Mouse (Mus musculus) CD4-positive, CD25-positive, alpha-beta regulatory T cell, adult 2 months (primary cell): ENCODE measurements around the gene Rd3.

Experiments used
- DNase-seq: peaks from one replicate; pipeline ENCODE4 v3.0.0-alpha.2; 2012; ENCODE audit warnings: low read depth, low spot score

Gene Rd3

DNA sequence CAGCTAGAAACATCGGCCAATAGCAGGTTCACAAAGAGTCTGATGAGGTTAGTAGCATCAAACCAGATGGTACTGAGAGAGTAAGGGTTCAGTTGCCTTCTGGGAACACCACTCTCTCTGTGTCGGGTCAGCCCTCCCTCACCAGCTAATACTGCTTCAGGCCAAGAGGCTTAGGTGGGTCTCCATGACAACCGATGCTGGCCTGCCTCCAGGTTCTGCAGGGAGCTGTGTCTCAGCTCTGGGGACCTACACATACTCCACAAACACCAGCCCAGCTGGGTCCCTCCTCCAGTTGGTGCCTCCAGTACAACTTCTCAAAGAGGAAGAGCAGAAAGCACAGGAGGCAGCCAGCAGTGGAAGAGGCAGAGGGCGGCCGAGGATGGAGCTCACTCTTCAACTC is at the start of gene Rd3:
Gene Rd3, plus strand, starts transcription at position 184 of the 400 bp plus-strand sequence.
- DNase-seq = no peak

DNA sequence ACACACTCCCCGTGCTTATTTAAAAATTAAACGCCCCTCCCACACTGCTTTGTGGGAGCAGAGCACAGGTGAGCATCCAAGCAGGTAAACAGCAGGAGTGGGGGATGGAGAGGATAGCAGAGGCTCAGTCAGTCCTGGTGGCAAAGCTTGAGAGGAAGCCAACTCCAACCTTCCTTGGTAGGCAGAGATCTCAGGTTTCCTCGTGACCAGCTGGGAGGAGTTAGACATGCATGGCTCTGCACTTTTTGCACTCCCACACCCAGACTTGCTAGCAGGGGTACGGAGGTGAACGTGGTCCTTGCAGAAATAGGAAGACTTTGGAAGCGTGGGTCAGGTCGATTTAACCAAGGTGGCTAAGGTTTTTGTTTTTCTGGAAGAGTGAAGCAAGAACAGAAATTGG is 48.8 kb upstream of the Rd3 start:
- no peak for DNase-seq

DNA sequence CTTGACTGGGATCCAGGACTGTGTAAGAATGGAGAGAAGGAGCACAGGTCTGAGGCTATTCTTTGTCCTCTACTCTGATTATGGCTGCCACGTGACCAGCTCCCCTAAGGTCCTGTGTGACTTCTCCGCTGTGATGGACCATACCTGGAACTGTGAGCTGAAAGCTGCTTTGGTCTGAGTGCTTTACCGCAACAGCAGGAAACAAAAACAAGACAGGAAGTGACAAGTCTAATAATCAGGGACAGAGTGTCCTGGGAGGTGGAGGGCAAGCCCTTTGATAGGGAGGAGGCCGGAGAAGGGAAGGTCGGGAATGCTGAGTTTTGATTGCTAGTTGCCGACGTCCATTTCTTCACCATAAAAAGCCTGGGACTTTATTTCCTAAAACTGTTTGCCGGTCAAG is 48.1 kb upstream of the Rd3 start:
- no peak for DNase-seq

DNA sequence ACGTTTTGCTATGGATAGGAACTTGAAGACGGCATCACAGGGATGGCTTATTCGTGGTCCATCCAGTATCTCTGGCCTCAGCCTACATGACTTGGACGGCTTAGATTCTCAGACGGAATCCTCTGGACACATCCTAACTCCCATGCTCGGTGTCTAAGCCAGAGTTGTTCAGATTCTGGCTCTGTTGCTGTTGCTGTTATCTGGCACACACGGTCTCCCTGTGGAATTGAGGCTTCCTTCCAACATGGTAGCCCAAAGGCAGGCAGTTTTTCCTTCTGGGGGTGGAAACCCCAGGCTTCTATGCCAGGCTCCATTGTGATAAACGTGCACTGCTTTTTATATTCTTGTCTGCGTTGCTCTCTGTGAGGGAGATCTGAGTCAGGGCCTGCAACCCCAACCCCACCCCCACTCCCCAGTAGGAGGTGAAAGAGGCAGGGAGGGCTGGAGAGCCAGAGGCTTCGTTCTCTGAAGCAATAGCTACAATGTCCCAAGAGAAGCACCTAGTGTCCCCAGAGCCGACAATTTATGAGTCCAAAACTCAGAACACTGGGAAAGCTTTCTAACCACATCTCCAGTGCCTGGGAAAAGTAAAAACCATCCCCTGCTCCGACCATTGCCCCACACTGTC is 47.2 kb upstream of the Rd3 start:
- DNase-seq = no peak

DNA sequence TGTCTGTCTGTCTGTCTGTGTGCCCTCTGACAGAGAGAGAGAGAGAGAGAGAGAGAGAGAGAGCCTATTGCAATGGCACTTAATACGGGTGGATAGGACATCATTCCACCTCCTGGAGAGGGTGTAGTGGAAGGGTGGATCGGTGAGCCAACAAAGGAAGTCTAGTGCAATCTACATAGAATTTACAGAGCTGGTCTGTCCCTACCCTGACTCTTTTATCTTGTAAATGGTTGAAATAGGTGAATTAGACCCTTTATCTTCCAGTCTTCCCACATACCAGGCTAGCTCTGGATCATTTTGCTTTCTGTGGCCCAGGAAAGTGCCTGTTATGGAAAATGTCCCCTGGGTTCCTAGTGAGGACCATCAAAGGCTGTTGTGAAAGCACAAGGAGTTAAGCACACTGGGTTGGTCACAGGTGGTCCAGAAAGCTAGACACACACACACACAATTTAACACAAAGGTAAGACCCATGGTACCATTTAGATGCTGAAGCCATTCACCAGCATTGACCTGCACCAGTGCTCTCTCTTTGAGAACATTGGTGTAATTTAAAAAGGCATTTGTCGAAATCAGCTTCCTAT is 46.6 kb upstream of the Rd3 start:
- no peak for DNase-seq

DNA sequence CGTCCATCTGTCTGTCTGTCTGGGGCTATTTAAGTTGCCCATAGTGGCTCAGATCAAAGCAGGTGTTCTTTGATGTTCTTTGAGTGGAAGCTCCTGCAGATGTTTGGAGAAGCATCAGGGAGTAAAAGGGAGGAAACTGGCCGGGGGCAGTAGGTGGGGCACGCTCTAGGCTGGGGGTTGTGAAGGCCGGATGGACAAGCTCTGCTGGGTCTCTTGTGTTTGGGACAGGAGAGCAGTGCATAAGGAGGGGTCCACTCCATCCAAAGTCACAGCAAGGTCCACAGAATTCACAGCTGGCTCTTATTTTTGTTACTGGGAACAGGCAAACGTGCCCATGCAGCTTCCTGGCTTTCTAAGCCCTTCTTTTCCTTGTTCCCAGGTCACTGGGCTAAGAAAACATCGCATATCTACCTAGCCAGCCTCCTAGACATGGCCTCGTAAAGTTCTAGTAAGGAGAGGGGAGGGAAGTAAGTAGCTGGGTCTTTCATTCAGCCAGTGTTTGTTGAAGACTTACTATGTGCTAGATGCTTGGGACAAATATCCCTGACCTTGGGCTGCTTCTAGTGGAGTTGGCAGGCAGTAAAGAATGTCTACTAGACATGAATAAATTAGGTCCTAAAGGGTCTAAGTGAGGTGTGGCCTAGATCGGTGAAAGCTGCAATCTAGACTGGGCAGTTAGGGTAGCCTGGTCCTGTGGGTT is 44.7 kb upstream of the Rd3 start:
- no peak for DNase-seq

DNA sequence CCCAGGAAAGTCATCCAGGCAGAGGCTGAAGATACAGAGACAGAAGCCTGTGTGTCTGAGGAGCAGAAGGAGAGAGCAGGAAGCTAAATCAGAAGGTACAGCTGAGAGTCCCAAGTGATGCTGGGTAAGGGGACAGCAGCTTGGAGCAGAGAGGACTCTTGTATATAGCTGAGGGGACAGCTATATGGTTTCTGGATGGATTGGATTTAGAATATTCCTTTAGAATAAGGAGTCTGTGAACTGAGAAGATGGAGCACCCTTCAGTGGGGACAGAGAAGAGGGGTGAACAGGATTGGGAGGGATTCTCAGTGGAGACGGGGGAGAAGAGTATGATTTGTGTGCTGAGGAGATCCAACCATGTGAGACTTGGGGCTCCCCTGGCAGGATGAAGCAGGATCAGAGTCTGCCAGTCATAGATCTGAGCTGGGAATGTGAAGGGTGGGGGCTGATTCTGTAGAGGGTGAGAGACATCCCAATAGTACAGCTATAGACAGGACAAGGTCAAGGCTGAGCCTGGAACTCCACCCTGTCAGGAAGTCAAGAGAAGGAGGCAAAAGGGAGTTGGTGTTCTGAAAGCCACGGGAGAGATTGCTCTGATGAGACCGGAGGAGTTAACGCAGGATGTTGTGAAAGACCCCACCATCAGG is 44.1 kb upstream of the Rd3 start:
- no peak for DNase-seq

DNA sequence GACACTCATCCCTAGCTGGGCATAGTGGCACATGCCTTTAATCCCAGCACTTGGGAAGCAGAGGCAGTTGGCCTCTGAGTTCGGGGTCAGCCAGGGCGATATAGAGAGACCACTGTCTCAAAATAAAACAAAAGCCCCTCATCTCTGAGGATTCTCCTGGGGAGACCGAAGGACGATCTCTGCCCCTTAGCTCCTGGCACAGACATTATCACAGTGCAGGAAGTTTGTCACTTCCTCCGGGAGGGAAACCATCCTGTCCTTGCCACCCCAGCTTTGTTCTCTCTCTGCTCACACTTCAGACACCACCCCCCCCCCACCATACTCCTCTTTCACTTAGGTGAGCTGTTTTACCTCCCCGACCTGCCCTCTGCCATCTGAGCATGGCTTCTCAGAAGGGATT is 33.5 kb upstream of the Rd3 start:
- no peak for DNase-seq

DNA sequence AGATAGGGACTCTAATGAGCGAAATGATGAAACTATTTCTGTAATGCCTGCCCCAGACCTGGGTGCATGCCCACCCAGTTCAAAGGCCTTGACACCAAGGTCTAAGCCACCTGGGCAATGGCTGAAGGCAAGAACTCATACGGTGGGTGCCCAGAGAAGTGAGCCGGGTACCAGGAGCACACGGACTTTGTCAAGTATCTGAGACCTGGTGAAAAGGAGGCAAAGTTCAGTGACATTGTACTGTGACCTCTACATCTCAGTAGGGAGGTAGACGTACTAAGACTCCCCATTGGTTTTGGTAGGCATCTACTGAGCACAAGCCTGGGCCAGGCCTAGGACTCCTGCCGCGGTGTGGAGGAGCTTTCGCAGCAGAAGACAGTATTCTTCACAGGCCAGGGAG is 31.8 kb upstream of the Rd3 start:
- DNase-seq = no peak

DNA sequence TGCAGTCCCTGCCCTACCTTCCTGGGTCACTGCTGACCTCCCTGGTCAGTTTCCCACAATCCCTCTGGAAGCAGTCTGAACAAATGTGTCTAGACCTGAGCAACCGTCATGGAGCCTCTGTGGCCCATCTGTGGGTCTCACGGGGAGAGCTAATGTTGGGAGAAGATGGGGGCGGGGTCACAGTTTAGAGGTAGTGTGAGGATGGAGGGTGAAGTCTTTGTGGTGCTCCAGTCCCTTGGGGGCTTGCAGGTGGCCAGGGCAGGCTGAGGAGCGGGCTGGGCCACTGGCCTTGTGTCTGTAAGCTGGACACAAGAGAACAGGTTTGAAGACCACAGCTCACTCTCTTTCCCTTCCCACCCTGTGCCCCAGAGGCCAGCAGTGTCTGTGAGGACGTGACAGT is 31.4 kb upstream of the Rd3 start:
- DNase-seq = no peak

DNA sequence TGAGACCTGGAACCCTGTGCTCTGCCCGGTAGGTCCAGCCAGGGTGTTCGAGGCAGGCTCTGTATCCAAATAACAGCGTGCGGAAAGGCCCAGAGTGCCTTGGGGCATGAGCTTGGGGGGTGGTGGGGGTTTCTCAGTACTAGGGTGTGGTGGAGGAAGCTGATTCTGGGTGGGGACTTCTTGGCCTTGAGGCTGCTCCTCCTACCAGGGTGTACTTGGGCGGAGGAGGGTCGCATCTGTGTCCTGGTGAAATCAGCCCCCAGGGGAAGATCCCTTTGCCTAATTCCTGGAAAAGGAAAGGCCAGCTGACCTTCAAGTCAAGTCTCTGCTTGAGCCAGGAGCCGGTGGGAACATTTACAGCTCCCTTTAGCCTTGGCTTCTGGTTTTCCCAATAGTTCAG is 30.9 kb upstream of the Rd3 start:
- no peak for DNase-seq

DNA sequence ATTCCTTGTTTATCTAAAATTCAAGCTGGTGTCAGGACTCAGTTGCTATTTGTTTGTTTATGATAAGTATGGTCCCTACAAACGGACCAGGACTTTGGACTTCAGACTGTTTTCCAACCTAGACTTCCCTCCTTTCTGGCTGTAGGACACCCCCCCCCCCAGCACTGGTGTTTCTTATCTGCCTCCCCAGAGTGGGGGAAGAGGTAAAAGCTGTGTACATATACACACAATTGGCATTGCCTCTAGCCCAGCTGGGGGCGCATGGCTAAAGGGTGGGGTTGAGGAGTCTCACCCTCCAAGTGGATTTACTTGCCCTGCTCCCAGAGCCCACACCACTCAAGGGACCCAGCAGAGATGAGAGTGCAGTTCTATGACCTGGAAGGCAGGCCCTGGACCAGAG is 30.3 kb upstream of the Rd3 start:
- DNase-seq = no peak

DNA sequence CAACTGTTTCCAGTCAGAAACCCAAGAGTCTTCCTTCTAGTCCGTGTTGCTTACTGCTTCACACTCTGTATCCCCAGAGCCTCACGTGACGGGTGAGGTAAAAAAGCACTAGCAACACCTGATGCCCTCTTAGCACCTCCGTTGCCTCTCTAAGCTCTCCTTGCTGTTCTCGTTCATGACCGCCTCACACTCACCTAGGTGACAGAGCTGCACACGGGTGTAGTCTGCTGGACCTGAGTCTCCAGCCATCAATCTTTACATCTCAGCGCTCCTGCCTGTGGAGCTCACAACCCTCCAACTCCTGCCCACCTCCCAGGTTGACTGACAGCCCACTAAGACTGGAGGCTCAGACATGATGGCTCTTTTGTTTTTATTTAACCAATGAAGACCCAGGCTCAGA is 29.4 kb upstream of the Rd3 start:
- no peak for DNase-seq

DNA sequence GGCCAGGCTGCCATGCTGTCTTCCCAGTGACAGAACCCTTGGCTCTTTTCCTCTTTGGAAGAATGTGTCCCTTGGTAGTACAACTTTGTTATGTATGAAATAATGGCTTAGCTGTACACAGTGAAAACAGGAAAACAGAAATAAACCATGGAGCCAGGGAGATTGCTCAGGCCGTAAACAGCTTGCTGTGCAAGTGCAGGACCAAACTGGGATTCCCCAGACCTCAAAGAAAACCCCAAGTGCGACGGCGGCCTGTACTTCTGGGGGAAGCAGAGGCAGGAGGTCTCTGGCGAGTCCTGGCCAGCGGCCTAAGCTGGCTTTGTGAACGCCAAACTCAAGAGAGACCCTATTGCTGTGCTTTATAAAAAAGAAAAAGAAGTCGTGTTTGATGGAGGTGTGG is 28.6 kb upstream of the Rd3 start:
- no peak for DNase-seq

DNA sequence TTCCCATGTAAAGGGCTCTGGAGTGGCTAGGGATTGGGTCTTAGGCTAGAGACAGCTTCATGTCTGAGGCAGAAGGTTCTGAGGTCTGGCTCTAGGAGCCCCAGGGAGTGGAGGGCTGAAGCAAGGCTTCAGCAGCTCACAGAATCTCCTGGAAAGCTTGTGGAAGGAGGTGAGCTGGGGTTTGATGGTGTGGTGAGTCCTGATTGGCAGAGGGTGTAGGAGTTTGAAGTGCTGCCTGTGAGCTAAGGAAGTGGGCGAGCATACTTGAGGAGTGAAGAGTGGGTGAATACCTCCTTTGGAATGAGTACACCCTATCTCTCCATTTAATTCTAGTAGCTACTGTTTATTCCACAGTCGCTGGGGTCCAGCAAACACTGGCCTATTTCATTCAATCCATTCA is 26.6 kb upstream of the Rd3 start:
- DNase-seq = no peak

DNA sequence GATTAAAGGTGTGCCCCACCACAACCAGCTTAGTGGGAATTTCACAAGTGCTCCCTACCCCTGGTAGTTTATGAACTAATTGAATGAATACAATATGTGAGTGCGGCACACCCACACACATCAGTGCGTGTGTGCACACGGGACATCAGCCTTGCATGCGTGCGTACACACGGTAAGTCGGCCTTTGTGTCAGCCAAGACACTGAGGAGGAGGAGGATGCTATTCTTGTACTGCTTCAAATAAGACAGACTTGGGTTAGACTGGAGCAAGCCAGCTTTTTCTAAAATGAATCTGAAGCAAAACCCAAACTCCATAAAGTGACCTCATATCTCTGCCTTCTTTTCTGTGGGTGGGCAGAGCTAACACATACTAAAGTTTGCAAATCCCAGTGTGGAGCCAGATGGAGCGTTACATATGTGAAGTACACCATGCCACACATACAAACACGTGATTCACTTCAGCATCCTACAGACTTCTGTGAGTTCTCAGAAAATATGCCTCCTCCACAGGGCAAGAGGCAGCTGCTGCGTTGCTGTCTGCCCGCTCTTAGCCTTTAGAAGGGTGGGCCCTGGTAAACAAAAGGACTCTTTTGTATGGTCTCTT is 24.3 kb upstream of the Rd3 start:
- DNase-seq = no peak

DNA sequence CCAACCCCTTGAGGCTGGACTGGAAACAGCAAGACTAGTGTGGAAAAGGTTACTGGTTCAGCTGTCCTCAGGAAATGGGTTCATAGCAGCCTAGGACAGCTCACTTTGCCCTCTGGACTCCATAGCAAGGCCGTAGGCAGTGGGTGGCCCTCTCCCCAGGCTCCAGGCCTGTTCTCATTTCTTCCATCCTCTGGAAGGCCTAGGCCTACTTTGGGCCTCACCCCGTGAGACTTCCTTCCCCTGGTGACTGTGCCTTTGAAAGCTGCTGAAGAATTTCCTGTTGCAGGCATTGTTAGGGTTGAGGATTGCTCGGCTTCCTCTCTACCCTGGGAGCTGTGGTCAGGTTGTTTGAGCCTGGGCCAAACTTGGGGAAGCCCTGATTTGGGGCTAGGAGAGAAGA is 22.1 kb upstream of the Rd3 start:
- peak; percentile 51 for DNase-seq

DNA sequence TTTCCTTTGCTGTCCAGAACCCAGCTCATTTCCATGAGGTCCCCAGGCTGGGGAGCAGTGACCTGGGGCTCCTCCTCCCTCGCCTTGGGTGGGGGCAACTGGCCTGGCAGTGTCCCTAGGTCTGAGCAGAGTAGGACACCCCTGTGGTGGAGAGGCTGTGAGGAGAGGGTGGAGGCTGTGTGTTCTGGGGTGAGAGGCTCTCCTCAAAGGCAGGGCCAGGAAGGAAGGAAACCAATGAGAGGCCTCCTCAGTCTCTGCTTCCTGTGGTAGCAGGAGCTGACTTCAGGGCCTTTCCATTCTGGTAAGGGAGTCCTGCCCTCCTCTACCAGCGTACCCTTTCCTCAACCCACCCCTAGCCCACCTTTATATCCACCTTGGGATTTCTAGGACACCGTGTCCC is 20.9 kb upstream of the Rd3 start:
- peak; percentile 65 for DNase-seq

DNA sequence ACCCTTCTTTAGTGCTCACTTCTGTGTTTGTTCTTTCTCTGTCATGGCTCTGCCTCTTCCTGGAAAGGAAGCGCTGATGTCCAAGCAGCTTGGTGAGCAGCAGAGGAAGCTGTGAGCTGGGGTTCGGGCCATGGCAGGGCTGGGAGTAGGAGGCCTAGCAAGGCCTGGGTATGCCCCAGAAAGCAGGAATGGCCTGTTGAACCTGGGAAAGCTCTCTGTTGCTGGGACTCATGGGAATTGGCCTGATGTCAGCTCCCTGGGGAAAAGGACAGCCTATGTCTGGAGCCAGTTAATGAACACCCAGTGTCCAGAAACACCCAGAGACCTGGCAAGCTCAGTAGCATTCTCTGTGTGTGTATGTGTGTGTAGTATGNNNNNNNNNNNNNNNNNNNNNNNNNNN is 20.3 kb upstream of the Rd3 start:
- peak; percentile 21 for DNase-seq

DNA sequence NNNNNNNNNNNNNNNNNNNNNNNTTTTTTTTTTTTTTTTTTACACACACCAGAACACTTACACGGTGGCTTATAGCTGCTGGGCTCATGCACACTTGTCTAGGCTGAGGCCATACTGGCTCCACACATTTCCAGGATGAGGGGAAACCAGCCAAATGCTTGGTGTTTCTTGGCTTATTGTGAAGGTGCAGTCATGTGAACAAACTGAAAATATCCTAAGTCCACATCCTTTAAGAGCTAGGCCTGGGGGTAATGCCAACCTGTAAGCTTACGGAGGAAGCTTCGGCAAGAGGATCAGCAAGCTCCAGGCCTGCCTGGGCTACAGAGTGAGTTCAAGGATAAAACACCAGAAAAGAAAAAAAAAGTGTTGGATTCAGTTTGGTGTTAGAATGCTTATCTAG is 19.8 kb upstream of the Rd3 start:
- no peak for DNase-seq

DNA sequence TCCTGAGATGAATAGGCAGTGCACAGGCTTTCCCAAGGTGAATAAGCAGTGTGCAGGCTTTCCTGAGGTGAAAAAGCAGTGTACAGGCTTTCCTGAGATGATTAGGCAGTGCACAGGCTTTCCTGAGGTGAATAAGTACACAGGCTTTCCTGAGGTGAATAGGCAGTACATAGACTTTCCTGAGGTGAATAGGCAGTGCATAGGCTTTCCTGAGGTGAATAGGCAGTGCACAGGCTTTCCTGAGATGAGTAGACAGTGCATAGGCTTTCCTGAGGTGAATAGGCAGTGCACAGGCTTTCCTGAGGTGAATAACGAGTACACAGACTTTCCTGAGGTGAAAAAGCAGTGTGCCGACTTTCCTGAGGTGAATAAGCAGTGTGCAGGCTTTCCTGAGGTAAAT is 16.2 kb upstream of the Rd3 start:
- DNase-seq = no peak

DNA sequence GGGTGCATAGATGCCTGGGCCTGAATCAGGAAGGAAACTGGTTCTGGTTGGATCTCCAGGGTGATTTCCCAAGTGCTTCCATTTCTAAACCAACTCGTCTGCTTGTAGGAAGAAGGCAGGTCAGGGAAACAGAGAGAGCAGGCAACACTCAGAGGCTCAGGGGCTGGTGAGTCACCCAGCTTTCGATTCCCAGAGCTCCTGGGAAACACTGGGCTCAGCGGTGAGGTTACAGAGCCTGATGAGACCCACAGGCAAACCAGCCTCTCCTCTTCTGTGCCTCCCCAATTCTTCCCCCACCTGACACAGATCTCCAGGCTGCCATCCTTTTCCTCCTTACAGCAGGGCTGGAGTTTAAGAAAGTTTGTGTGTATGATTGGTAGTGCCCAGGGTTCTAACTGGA is 13.8 kb upstream of the Rd3 start:
- no peak for DNase-seq
